Mouse (Mus musculus) forebrain, embryonic 15.5 days (tissue): ENCODE measurements at regions not wholly inside any gene's neighbourhood (a gene's known extent, or its start where the extent isn't known, plus 50 kb on each side); places are given as distances from the start of the nearest gene placed in this dataset.
A peak's percentile ranks its signal among the peaks of the same experiment; 100 is the strongest.

ENCODE experiments used
- ATAC-seq: fragments of 200-750 bp; cut with Nextera tagmentation; replicated peaks from 2 replicates; pipeline ENCODE4 v1.8.0; 2017; ENCODE audit warnings: mild to moderate bottlenecking, moderate TSS enrichment, moderate library complexity
- H3K27ac ChIP-seq: fragments of 300-500 bp; sonication (generic); replicated peaks from 2 replicates; pipeline ENCODE4 v1.5.1; 2015; ENCODE audit warnings: mild to moderate bottlenecking, inconsistent platforms
- H3K27me3 ChIP-seq: fragments of 300-500 bp; sonication (generic); 2 replicates; pipeline ENCODE4 v1.6.1; 2015; ENCODE audit warnings: inconsistent platforms
- H3K36me3 ChIP-seq: fragments of 300-500 bp; sonication (generic); 2 replicates; pipeline ENCODE4 v1.6.1; 2015; ENCODE audit warnings: mild to moderate bottlenecking, inconsistent platforms
- H3K4me1 ChIP-seq: fragments of 300-500 bp; sonication (generic); 2 replicates; pipeline ENCODE4 v1.6.1; 2015; ENCODE audit warnings: inconsistent platforms
- H3K4me2 ChIP-seq: fragments of 300-500 bp; sonication (generic); replicated peaks from 2 replicates; pipeline ENCODE4 v1.6.1; 2015; ENCODE audit warnings: mild to moderate bottlenecking, inconsistent platforms
- H3K4me3 ChIP-seq: fragments of 300-500 bp; sonication (generic); 2 replicates; pipeline ENCODE4 v1.5.1; 2015; ENCODE audit warnings: mild to moderate bottlenecking, inconsistent platforms
- H3K9ac ChIP-seq: fragments of 300-500 bp; sonication (generic); replicated peaks from 2 replicates; pipeline ENCODE4 v1.6.1; 2015; ENCODE audit warnings: mild to moderate bottlenecking, inconsistent platforms
- H3K9me3 ChIP-seq: fragments of 300-500 bp; sonication (generic); 2 replicates; pipeline ENCODE4 v1.6.1; 2016; ENCODE audit warnings: inconsistent platforms
- WGBS: fragments of 180-500 bp; shearing (Covaris S2); methylation state at CpG from one replicate; pipeline ENCODE4 v1.1.7; 2015; ENCODE audit warnings: mixed read lengths; 5-methylcytosine and 5-hydroxymethylcytosine counted together

DNA sequence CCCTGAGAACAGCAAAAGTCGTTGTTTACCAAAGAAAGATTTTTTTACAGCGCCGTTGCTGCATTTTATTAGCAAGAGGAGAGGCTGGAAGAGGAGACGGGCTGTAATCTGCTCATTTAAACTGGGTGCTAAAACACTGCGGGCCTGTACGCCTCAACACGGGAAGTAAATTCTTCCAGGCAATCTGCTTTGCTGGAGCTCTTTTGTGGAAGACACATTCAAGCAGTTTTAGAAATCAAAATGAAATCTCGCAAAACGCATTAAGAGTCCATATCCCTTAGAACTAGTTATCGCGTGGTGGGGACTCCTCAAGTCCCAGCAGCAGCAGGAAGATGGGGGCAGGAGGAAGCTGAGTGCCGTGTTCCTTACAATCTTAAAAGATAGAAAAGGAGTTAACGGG is 65.9 kb upstream of the Syt13 start:
- no peaks in the 10 kb centered on the region for H3K27me3 ChIP-seq
- 59% methylated on average over 13 of the region's 13 CpGs for WGBS
- H3K9ac ChIP-seq, result no peak overlapping the region
- peaks cover 20% of the 10 kb centered on the region for H3K4me1 ChIP-seq
- H3K4me2 ChIP-seq, result no peak overlapping the region
- H3K9me3 ChIP-seq, result no peaks in the 10 kb centered on the region
- no peak for ATAC-seq
- peak overlapping the region; percentile 29; the same call in 1 of the 2 replicates for H3K27ac ChIP-seq
- H3K4me3 ChIP-seq, result no peak overlapping the region
- H3K36me3 ChIP-seq, result no peaks in the 10 kb centered on the region

DNA sequence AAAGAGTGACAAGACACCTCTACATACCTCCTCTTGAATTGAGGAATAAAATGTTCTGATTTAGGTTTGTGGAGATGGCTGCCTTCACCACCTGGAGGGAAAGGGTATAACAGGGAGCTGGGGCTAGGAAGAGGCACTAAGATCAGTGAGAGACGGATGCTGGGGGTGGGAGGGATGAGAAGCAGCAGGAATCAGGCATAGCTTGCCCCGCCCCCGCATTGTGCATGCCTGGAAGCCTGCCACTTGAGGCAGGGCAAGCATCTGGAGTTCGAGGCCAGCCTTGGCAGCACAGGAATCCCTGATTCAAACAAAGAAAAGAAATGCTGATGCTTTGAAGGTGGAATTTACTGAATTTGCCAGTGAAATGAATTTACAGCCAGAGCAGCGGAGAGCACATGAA is 63.6 kb upstream of the Syt13 start:
- no peaks in the 10 kb centered on the region for H3K9me3 ChIP-seq
- no peaks in the 10 kb centered on the region for H3K27me3 ChIP-seq
- 38% methylated on average over 5 of the region's 5 CpGs for WGBS
- H3K4me3 ChIP-seq, result no peak overlapping the region
- no peak overlapping the region for H3K9ac ChIP-seq
- H3K36me3 ChIP-seq, result no peaks in the 10 kb centered on the region
- ATAC-seq, result no peak
- no peak overlapping the region for H3K4me2 ChIP-seq
- H3K27ac ChIP-seq, result no peak overlapping the region
- peaks cover 8% of the 10 kb centered on the region; the same call in 1 of the 2 replicates for H3K4me1 ChIP-seq

- Histone ChIP-seq H3K27me3 (no peaks in the 10 kb centered on the region), H3K4me2 (no peak overlapping the region), H3K4me1 (peaks cover 8% of the 10 kb centered on the region; the same call in 1 of the 2 replicates), H3K4me3 (no peak overlapping the region), H3K27ac (no peak overlapping the region), H3K9me3 (no peaks in the 10 kb centered on the region), H3K36me3 (no peaks in the 10 kb centered on the region), H3K9ac (no peak overlapping the region)
- WGBS, result 72% methylated on average over 3 of the region's 3 CpGs
- ATAC-seq, result no peak
Observed at GRCm38 (mm10) chr2:92853175-92853574, 61.7 kb upstream of the Syt13 start.

DNA sequence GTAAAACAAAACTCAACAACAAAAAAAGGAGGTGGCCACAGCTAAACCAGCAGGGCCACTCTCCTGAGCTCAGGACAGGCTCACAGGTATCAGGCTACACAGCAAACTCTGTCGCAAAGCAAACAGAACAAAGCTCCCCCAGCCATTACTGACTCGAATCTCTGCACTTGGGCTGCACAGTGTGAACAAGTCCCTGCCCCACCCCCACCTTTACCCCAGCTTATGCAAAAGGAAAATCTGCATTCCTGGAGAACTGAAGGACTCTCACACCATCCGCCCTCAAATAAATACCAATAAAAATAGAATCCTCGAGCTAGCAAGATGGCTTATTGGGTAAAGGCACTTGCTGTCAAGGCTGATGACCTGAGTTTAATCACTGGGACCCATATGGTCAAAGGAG is 60.6 kb upstream of the Syt13 start:
- no peak overlapping the region for H3K27ac ChIP-seq
- no peaks in the 10 kb centered on the region for H3K9me3 ChIP-seq
- no peak overlapping the region for H3K4me2 ChIP-seq
- no peak for ATAC-seq
- H3K27me3 ChIP-seq, result no peaks in the 10 kb centered on the region
- no peaks in the 10 kb centered on the region for H3K36me3 ChIP-seq
- H3K4me3 ChIP-seq, result no peak overlapping the region
- peaks cover 8% of the 10 kb centered on the region; the same call in 1 of the 2 replicates for H3K4me1 ChIP-seq
- WGBS, result 59% methylated on average over 4 of the region's 4 CpGs
- H3K9ac ChIP-seq, result no peak overlapping the region

GRCm38 (mm10) chr2:92856047-92856446 is 58.9 kb upstream of the Syt13 start:
- Histone ChIP-seq H3K9me3 (no peaks in the 10 kb centered on the region), H3K9ac (no peak overlapping the region), H3K27ac (no peak overlapping the region), H3K4me3 (no peak overlapping the region), H3K4me2 (no peak overlapping the region), H3K27me3 (no peaks in the 10 kb centered on the region), H3K4me1 (0 out of 2 replicates have a peak, but pooled peaks cover 5% of the 10 kb centered on the region), H3K36me3 (no peaks in the 10 kb centered on the region)
- WGBS, result 68% methylated on average over 12 of the region's 12 CpGs
- no peak for ATAC-seq

GRCm38 (mm10) chr2:92860502-92861197 is 54.2 kb upstream of the Syt13 start:
- Histone ChIP-seq H3K4me3 (no peak overlapping the region), H3K36me3 (no peaks in the 10 kb centered on the region), H3K9ac (no peak overlapping the region), H3K27me3 (no peaks in the 10 kb centered on the region), H3K9me3 (no peaks in the 10 kb centered on the region; the same call in 1 of the 2 replicates), H3K27ac (no peak overlapping the region), H3K4me1 (no peaks in the 10 kb centered on the region), H3K4me2 (no peak overlapping the region)
- ATAC-seq, result no peak
- 71% methylated on average over 8 of the region's 8 CpGs for WGBS
